Mouse (Mus musculus): ENCODE measurements around the gene C330021F23Rik. TPM values are rescaled to one million over a fixed set of nuclear protein-coding genes. Genes with fewer than 3 reads are reported as not detected.
"Not testable (repeated sequence)": the region's sequence is repeated elsewhere in the genome, so short reads cannot be mapped to it uniquely, and the experiment has no call there.

C330021F23Rik gene
- polyA plus RNA-seq, 1 experiment from 2014 or later: 2.9 TPM

GRCm38 (mm10) chr8:3568378-3568777, 588 bp downstream of the C330021F23Rik start:
- no peak for ATAC-seq
- Histone ChIP-seq H3K4me1 (peaks cover 6% of the 10 kb centered on the region; the same call in 1 of the 2 replicates), H3K36me3 (no peaks in the 10 kb centered on the region), H3K4me2 (peak overlapping the region; percentile 42), H3K27me3 (replicated peaks) (no peaks in the 10 kb centered on the region), H3K9ac (peak overlapping the region; percentile 14; the same call in 1 of the 2 replicates), H3K27ac (peak overlapping the region; percentile 36; the same call in 1 of the 2 replicates), H3K9me3 (replicated peaks) (no peaks in the 10 kb centered on the region), H3K4me3 (peak overlapping the region; percentile 23)
- WGBS (ENCODE audit: insufficient replicate concordance): 16% methylated on average over 7 of the region's 7 CpGs

DNA sequence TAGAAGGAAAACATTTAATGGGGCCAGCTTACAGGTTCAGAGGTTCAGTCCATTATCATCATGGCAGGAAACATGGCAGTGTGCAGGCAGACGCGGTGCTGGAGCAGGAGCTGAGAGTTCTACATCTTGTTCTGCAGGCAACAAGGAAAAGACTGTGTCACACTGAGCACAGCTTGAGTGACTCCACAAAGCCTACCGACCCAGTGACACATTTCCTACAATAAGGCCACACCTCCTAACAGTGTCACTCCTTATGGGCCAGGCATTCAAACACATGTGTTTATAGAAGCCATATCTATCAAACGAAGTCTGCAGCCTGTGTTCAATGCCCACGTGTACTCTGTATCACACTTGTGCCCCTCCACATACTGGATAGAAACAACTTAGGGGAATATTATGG, 2.0 kb downstream of the C330021F23Rik start:
- WGBS (ENCODE audit: insufficient replicate concordance): 68% methylated on average over 5 of the region's 5 CpGs

GRCm38 (mm10) chr8:3574546-3574945, 6.8 kb downstream of the C330021F23Rik start:
- Histone ChIP-seq H3K9me3 (replicated peaks) (no peaks in the 10 kb centered on the region), H3K9ac (no peak overlapping the region), H3K4me3 (no peak overlapping the region), H3K27me3 (replicated peaks) (0 out of 2 replicates have a peak, but pooled peaks cover 3% of the 10 kb centered on the region), H3K4me1 (peaks cover 8% of the 10 kb centered on the region), H3K4me2 (no peak overlapping the region), H3K27ac (no peak overlapping the region), H3K36me3 (no peaks in the 10 kb centered on the region)
- no peak for ATAC-seq
- WGBS (ENCODE audit: insufficient replicate concordance): 76% methylated on average over 3 of the region's 3 CpGs

More for the DNA sequence above, 2.0 kb downstream of the C330021F23Rik start:
- ATAC-seq: no peak
- no peak overlapping the region for H3K4me3 ChIP-seq
- no peak overlapping the region for H3K4me2 ChIP-seq
- H3K27me3 ChIP-seq (replicated peaks): no peaks in the 10 kb centered on the region
- no peaks in the 10 kb centered on the region for H3K36me3 ChIP-seq
- no peaks in the 10 kb centered on the region for H3K9me3 ChIP-seq (replicated peaks)
- H3K9ac ChIP-seq: no peak overlapping the region
- peaks cover 6% of the 10 kb centered on the region; the same call in 1 of the 2 replicates for H3K4me1 ChIP-seq
- no peak overlapping the region for H3K27ac ChIP-seq

- no peak for ATAC-seq
- Histone ChIP-seq H3K9me3 (replicated peaks) (no peaks in the 10 kb centered on the region), H3K36me3 (no peaks in the 10 kb centered on the region), H3K4me3 (no peak overlapping the region), H3K4me1 (peaks cover 8% of the 10 kb centered on the region), H3K9ac (no peak overlapping the region), H3K27ac (no peak overlapping the region), H3K27me3 (replicated peaks) (0 out of 2 replicates have a peak, but pooled peaks cover 3% of the 10 kb centered on the region), H3K4me2 (no peak overlapping the region)
- 59% methylated on average over 15 of the region's 15 CpGs for WGBS (ENCODE audit: insufficient replicate concordance)
Observed at GRCm38 (mm10) chr8:3576211-3576960, 8.6 kb downstream of the C330021F23Rik start.

GRCm38 (mm10) chr8:3579390-3580364, 11.9 kb downstream of the C330021F23Rik start:
- WGBS (ENCODE audit: insufficient replicate concordance): 71% methylated on average over 9 of the region's 9 CpGs
- H3K9me3 ChIP-seq (replicated peaks): no peaks in the 10 kb centered on the region

DNA sequence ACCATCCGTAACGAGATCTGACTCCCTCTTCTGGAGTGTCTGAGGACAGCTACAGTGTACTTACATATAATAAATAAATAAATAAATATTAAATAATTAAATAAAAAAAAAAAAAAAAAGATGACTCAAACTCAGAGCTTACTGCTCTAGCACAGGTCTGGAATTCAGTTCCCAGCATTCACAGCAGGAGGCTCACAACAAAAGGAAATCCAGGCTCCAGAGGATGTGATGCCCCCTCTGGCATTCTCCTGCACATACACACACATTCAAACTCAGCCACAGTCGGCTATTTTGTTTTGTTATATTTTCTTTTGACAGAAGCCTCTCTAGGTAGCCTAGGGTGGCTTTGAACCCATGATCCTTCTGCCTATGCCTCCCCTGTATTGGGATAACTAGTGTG, 14.2 kb downstream of the C330021F23Rik start:
- not testable (repeated sequence) for H3K9me3 ChIP-seq (replicated peaks); H3K27ac ChIP-seq; H3K4me3 ChIP-seq; H3K9ac ChIP-seq; ATAC-seq; H3K27me3 ChIP-seq (replicated peaks); H3K36me3 ChIP-seq; H3K4me2 ChIP-seq
- H3K4me1 ChIP-seq: peaks cover 13% of the 10 kb centered on the region
- 71% methylated on average over 3 of the region's 3 CpGs for WGBS (ENCODE audit: insufficient replicate concordance)

More at GRCm38 (mm10) chr8:3579390-3580364, 11.9 kb downstream of the C330021F23Rik start:
- H3K4me3 ChIP-seq: no peak overlapping the region
- 0 out of 2 replicates have a peak, but pooled peaks cover 3% of the 10 kb centered on the region for H3K27me3 ChIP-seq (replicated peaks)
- H3K36me3 ChIP-seq: no peaks in the 10 kb centered on the region
- H3K27ac ChIP-seq: no peak overlapping the region
- H3K4me2 ChIP-seq: no peak overlapping the region
- H3K4me1 ChIP-seq: peaks cover 8% of the 10 kb centered on the region
- H3K9ac ChIP-seq: no peak overlapping the region
- 0 out of 2 replicates have a peak, but pooled peaks have one; percentile 45 for ATAC-seq

- Histone ChIP-seq H3K9ac (no peak overlapping the region), H3K27ac (no peak overlapping the region)
- peak; percentile 61 for ATAC-seq
Observed at GRCm38 (mm10) chr8:3586452-3586851, 18.7 kb downstream of the C330021F23Rik start.

DNA sequence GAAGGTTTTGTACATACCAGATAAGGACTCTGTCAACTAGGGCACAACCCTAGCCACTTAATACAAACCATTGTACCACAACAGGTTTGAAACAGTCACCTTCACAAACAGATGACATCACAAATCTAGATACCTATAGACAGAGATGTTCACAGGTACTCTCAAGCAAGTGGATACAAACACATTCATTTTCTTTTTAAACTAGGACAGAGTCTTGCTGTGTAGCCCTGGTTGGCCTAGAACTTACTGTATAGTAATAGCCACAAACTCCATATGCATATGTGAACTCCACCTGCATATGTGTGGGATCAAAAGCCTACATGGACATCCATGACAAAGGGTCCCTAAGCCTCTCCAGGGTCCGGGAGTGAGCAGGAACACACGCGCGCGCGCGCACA, 19.2 kb downstream of the C330021F23Rik start, which contains the start of gene Camsap3:
Gene Camsap3, plus strand, starts transcription at position 301 of the 398 bp plus-strand sequence.
- Histone ChIP-seq H3K27ac (peak within 1 kb of the TSS; percentile 37; the same call in 1 of the 2 replicates), H3K36me3 (no peaks in the 10 kb centered on the region), H3K4me2 (peak within 1 kb of the TSS; percentile 93), H3K4me3 (peak within 1 kb of the TSS; percentile 67), H3K4me1 (peaks cover 32% of the 10 kb centered on the region), H3K9ac (peak within 1 kb of the TSS; percentile 64), H3K9me3 (replicated peaks) (no peaks in the 10 kb centered on the region), H3K27me3 (replicated peaks) (peaks cover 19% of the 10 kb centered on the region)
- no peak; the same call in 1 of the 2 replicates for ATAC-seq
- 16% methylated on average over 7 of the region's 7 CpGs for WGBS (ENCODE audit: insufficient replicate concordance)

More at GRCm38 (mm10) chr8:3586452-3586851, 18.7 kb downstream of the C330021F23Rik start:
- Histone ChIP-seq H3K9me3 (replicated peaks) (no peaks in the 10 kb centered on the region), H3K4me2 (peak overlapping the region; percentile 93), H3K4me1 (peaks cover 32% of the 10 kb centered on the region), H3K36me3 (no peaks in the 10 kb centered on the region), H3K4me3 (no peak overlapping the region), H3K27me3 (replicated peaks) (peaks cover 19% of the 10 kb centered on the region)
- WGBS (ENCODE audit: insufficient replicate concordance): 49% methylated on average over 2 of the region's 2 CpGs

DNA sequence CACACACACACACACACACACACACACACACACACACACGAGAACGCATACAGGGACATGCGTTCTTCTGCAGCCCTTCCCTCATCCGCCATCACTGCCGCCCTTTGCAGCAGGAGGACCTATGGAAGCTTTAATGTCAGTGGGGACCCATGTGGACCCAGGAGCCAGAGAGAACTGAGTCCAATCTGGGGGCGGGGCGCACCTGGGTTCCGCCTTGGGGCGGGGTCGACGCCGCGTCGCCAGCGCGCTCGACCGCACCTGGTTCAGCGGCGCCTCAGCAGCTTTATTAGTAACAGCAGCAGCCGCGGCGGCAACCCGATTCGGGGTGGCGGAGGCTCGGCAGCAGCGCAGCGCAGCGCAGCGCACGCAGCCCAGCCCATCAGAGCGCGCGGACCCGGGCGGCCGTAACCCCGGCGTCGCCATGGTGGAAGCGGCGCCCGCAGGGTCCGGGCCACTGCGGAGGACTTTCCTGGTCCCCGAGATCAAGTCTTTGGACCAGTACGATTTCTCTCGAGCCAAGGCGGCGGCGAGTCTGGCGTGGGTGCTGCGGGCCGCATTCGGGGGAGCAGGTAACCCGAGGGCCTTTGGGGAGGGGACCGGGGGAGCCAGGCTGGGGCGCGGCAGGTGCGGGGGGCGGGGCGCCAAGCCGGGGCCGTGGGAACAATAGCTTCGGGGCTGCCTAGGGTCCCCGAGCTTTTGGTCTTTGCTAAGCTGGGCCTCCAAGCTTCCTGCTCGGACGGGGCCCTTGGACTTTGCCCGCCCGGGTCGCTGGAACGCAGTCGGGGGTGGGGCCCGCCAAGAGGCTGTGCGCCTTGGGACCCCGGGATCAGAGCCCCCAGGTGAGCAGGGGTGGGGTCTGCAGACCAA, 19.8 kb downstream of the C330021F23Rik start:
- WGBS (ENCODE audit: insufficient replicate concordance): 3% methylated on average over 75 of the region's 77 CpGs
- peaks cover 19% of the 10 kb centered on the region for H3K27me3 ChIP-seq (replicated peaks)
- peak; percentile 68 for ATAC-seq

DNA sequence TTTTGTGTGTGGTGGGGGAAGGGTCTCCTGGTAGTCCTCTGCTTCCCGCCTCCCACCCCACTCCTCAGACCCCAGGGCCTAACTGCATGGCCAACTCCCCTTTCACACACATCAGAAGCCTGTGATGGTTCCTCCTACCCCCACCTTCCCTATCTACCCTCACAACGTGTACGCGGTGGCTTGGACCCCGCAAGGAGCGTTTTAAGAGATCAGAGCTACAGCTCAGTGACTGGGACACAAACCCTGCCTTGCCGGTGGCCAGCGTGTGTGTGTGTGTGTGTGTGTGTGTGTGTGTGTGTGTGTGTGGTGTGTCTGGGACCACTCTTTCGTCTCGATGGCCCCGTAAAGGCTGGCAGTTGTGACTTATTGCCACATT, 20.5 kb downstream of the C330021F23Rik start:
- peak overlapping the region; percentile 64 for H3K9ac ChIP-seq
- H3K4me2 ChIP-seq: peak overlapping the region; percentile 93
- no peak overlapping the region for H3K27ac ChIP-seq
- peak; percentile 28; the same call in 1 of the 2 replicates for ATAC-seq
- H3K4me1 ChIP-seq: peaks cover 32% of the 10 kb centered on the region
- WGBS (ENCODE audit: insufficient replicate concordance): 19% methylated on average over 11 of the region's 11 CpGs
- H3K4me3 ChIP-seq: peak overlapping the region; percentile 67
- no peaks in the 10 kb centered on the region for H3K36me3 ChIP-seq
- peaks cover 19% of the 10 kb centered on the region for H3K27me3 ChIP-seq (replicated peaks)
- no peaks in the 10 kb centered on the region for H3K9me3 ChIP-seq (replicated peaks)

More for the DNA sequence above, 19.8 kb downstream of the C330021F23Rik start:
- H3K27ac ChIP-seq: peak overlapping the region; percentile 37; the same call in 1 of the 2 replicates
- peak overlapping the region; percentile 93 for H3K4me2 ChIP-seq
- peak overlapping the region; percentile 64 for H3K9ac ChIP-seq
- H3K36me3 ChIP-seq: no peaks in the 10 kb centered on the region
- peaks cover 32% of the 10 kb centered on the region for H3K4me1 ChIP-seq
- H3K4me3 ChIP-seq: peak overlapping the region; percentile 67
- H3K9me3 ChIP-seq (replicated peaks): no peaks in the 10 kb centered on the region

- peaks cover 4% of the 10 kb centered on the region for H3K4me1 ChIP-seq
- no peak overlapping the region for H3K4me3 ChIP-seq
- no peaks in the 10 kb centered on the region for H3K9me3 ChIP-seq (replicated peaks)
- no peak overlapping the region for H3K27ac ChIP-seq
- 50% methylated on average over 3 of the region's 3 CpGs for WGBS (ENCODE audit: insufficient replicate concordance)
- no peak overlapping the region for H3K4me2 ChIP-seq
- ATAC-seq: no peak
- H3K27me3 ChIP-seq (replicated peaks): peaks cover 4% of the 10 kb centered on the region; the same call in 1 of the 2 replicates
- H3K36me3 ChIP-seq: no peaks in the 10 kb centered on the region
- H3K9ac ChIP-seq: no peak overlapping the region
Observed at GRCm38 (mm10) chr8:3593470-3593869, 25.7 kb downstream of the C330021F23Rik start.

Measured in liver, embryonic 12.5 days (tissue).